Mouse (Mus musculus): ENCODE measurements around the gene Tas2r138.
"Not testable (repeated sequence)": the region's sequence is repeated elsewhere in the genome, so short reads cannot be mapped to it uniquely, and the experiment has no call there.

The Tas2r138 gene

GRCm38 (mm10) chr6:40613260-40613852 is at the start of gene Tas2r138:
Tas2r138 (minus strand) TSS chr6:40613310.
- no peak for DNase-seq

GRCm38 (mm10) chr6:40660930-40661329 is 47.8 kb upstream of the Tas2r138 start:
- no peak for DNase-seq

- DNase-seq, result no peak
Observed at GRCm38 (mm10) chr6:40650953-40651352, 37.8 kb upstream of the Tas2r138 start.

GRCm38 (mm10) chr6:40645701-40646100 is 32.6 kb upstream of the Tas2r138 start:
- no peak for DNase-seq

- no peak for DNase-seq
Observed at GRCm38 (mm10) chr6:40640710-40641538, 27.8 kb upstream of the Tas2r138 start.

GRCm38 (mm10) chr6:40637755-40638154 is 24.6 kb upstream of the Tas2r138 start:
- DNase-seq, result no peak

GRCm38 (mm10) chr6:40635559-40635958 is 22.4 kb upstream of the Tas2r138 start:
- peak; percentile 74 for DNase-seq

GRCm38 (mm10) chr6:40634640-40635071 is 21.5 kb upstream of the Tas2r138 start:
- peak; percentile 87 for DNase-seq

GRCm38 (mm10) chr6:40628406-40629000 is 15.4 kb upstream of the Tas2r138 start, which contains the start of gene Mgam:
Mgam (plus strand) TSS chr6:40628831.
- no peak for DNase-seq

- DNase-seq, result no peak
Observed at GRCm38 (mm10) chr6:40626111-40626510, 13.0 kb upstream of the Tas2r138 start.

GRCm38 (mm10) chr6:40617965-40618364 is 4.9 kb upstream of the Tas2r138 start:
- peak; percentile 73 for DNase-seq

GRCm38 (mm10) chr6:40610244-40610643 is 2.9 kb downstream of the Tas2r138 start:
- no peak for DNase-seq

- DNase-seq, result no peak
Observed at GRCm38 (mm10) chr6:40607431-40607830, 5.7 kb downstream of the Tas2r138 start.

- not testable (repeated sequence) for DNase-seq
Observed at GRCm38 (mm10) chr6:40598546-40598945, 14.6 kb downstream of the Tas2r138 start.

GRCm38 (mm10) chr6:40594804-40595550 is 18.1 kb downstream of the Tas2r138 start:
- no peak for DNase-seq

- DNase-seq, result no peak
Observed at GRCm38 (mm10) chr6:40588346-40588745, 24.8 kb downstream of the Tas2r138 start.

- DNase-seq, result no peak
Observed at GRCm38 (mm10) chr6:40585645-40586044, 27.5 kb downstream of the Tas2r138 start, which contains the start of gene Clec5a. Clec5a (minus strand) TSS chr6:40585821.

- DNase-seq, result no peak
Observed at GRCm38 (mm10) chr6:40584336-40584735, 28.8 kb downstream of the Tas2r138 start.

- peak; percentile 1 for DNase-seq
Observed at GRCm38 (mm10) chr6:40576305-40576704, 36.8 kb downstream of the Tas2r138 start.

- no peak for DNase-seq
Observed at GRCm38 (mm10) chr6:40573618-40574017, 39.5 kb downstream of the Tas2r138 start.

GRCm38 (mm10) chr6:40569187-40569586 is 43.9 kb downstream of the Tas2r138 start, which contains the start of gene Olfr460:
Olfr460 (plus strand) TSS chr6:40569487.
- DNase-seq, result no peak
